Mouse (Mus musculus): ENCODE results near the gene Mcu.

Mcu gene

DNA sequence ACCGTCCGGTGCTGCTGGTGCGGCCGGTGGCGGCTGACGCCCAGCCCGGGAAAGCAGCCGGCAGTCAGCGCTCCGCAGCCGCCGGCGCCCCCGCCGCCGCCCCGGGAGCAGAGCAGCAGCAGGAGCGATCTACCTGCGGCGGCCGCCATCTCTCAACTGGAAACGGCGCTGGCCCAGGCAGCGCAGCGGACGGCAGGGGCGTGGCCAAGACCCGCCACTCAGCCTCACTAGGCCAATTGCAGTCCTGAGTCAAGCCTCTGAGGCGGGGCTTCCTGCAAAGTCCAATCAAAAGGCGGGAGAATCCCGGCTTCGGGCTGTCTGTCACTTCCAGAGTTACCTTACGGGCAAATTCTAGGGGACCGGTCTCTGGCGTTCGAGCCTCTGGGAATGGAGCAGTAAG is at the start of gene Mcu:
TSS of gene Mcu (minus strand) at position 171 of the 400 bp plus-strand sequence.
- DNase-seq (ENCODE audit: low spot score in 2 of 2): peak; percentile 91 to 96

DNA sequence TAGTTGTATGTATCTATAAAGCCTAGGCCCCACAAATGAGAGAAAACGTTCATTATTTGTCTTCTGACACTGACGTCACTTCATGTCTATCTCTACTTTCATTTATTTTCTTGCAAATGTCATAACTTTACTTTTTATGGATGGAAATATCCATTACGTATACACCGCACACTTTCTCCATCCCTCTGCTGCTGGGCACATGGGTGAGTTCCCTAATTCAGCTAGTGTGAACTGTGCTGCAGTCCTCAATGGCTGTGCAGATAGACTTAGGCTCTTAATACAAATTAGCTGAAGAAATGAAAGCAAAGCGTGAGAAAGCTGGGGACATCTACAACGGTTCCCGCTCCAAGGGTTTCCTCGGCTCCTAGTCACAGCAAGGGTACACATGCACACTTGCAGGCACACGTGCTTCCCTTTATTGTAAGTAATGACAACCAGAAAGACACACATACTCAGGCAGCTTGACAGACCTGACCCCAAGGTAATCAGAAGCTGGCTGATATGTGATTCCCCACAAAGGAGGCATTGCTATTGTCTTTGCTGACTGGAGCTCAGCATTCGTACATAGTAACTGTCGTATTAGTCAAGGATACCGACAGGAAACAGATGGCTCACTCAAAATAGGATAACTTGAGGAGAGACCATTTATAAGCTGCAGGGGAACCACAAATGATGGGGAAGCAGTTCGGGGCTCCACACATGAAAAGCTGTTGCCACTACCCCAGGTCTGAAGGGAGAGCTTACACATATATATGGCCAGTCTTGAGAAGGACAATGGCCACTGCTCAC is 49.2 kb upstream of the Mcu start:
- peak; percentile 3 to 16 for DNase-seq (ENCODE audit: low spot score in 2 of 2)

DNA sequence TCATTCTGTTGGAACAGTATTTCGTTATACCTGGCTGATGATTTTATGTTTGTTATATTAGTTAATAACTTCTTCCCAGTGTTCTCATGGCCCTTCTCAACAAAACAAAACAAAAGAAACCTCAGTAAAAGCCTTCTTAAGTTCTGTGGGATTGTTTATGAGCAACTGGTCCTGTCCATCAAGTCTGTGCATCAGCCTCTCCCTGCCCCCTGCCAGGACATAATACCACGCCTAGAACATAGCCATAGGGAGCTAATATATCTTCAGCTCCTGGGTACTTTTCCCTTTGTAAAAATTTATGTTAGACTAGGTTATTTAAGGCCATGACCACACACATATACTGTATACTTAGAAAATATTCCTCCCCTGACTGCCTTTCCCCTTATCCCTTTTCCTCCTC is 48.3 kb upstream of the Mcu start:
- no peak for DNase-seq (ENCODE audit: low spot score in 2 of 2)

DNA sequence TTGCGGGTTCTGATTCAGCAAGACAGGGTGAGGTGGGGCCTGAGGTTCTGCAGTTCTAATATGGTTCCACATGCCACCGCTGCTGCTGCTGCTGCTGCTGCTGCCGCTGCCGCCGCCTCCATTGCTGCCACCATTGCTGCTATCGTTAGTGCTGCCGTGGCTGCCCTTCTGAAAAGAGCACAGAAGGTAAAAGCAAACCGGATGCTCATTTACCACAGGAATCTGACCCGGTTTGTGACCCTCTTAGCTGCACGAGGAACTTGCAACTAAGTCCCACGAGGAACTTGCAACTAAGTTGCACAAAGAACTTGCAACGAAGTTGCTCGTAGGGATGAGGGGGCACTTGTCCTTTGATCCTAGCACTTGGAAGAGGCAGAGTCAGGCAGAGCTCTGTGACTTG is 40.3 kb upstream of the Mcu start:
- no peak for DNase-seq (ENCODE audit: low spot score in 2 of 2)

DNA sequence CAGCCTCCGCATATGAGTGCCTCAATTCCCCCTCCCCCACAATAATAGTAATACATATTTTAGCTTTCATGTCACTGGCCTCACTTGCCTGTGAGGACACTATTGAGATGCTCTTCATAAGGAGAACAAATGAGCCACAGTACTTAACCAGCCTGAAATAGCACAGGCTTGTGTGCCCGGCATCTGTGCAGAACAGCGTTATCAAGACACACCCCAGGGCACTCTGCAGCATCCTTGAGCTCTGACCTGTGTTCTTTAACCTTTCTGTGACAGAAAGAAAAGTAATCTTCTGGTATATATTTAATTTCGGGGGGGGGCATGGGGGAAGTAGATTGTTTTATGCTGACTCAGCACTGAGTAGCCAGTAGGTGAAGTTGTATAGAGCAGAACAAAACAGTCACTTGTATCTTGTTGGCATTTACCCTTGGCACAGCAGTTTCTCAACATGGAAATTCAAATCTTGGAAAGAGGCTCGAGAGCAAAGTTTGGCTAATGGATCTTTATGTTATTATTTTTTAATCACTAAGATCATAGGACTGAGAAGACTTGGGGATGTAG is 30.4 kb upstream of the Mcu start:
- no peak for DNase-seq (ENCODE audit: low spot score in 2 of 2)

DNA sequence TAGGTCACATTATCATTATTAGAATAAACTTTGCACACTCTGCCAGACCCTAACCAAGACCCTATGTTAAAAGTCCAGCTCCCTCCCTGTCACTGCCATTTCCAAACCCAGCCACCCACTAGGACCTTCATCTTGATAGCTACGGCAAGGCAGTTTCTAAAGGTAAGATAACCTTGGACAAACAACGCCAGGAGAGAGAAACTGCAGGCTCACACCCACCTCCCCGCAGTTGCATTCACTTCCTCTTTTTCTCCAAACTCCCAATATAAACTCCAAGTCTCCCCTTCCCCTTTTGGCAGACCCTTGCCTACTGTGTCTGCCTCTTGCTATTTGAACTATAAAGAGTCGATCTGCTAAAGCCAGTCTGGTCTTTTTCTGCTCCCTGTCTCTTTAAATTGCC is 28.7 kb upstream of the Mcu start:
- no peak for DNase-seq (ENCODE audit: low spot score in 2 of 2)

DNA sequence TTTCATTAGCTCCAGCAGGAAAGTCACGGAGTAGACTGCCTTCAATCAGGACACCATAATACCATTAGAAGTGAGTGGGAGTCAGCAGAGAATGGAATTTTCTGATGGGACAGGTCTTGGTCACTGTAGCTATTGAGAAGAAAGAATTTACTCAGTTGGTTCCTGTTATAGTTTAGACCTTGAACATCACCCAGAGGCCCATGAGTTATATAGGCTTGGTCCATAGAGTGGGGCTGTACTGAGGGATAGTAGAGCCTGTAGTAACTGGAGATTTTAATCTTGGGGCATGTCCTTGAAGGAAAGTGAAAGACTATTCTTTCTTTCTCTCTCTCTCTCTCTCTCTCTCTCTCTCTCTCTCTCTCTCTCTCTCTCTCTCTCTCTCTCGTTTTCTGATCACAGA is 28.2 kb upstream of the Mcu start:
- DNase-seq (ENCODE audit: low spot score in 2 of 2): no peak

DNA sequence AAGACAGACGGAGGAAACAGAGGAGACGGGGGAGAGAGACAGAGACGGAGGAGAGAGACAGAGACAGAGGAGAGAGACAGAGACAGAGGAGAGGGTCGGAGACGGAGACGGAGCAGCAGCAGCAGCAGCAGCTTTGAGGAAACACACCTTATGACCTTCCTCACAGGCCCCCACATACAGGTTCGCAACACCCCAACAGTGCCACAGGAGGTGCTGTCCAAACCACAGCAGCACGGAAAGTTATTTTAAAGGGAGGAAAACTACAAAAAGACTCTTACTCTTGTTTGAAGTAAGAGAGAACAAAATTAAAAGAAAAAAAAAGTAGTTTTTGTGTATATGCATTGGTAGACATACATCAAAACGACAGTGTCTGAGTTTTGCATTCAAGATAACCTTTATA is 27.2 kb upstream of the Mcu start:
- DNase-seq (ENCODE audit: low spot score in 2 of 2): no peak

DNA sequence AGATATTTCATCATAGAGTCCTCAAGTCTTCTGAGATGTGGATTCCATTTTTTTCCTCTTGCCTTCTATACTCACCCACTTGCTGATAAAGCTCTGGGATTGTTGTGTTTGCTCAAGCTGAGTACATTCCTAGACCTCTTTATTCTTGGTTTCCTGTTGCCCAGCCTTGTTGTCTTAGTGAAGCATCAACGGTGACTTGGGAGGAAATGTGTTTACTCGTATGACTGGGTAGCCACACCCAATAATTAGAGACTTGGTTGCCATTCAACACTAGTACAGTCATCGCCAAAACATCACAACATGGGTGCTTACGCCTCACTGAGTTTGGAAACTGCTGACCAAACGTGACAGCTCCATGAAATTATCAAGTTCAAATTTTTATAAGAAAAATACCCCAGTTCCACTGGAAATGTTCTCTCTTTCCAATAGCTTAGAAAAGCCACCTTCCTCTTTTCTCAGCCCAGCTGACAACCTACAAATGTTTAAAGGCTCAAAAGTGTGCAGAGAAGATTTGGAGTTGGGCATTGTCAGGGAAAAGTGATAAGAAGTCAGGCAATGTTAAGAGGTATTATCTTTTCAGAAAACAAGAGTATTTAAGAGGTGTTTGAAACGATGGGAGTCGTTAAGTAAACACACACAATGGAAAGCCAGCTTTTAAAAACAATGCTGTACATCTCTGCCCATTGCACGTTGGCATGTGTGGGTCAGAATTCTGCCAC is 26.3 kb upstream of the Mcu start:
- no peak for DNase-seq (ENCODE audit: low spot score in 2 of 2)

DNA sequence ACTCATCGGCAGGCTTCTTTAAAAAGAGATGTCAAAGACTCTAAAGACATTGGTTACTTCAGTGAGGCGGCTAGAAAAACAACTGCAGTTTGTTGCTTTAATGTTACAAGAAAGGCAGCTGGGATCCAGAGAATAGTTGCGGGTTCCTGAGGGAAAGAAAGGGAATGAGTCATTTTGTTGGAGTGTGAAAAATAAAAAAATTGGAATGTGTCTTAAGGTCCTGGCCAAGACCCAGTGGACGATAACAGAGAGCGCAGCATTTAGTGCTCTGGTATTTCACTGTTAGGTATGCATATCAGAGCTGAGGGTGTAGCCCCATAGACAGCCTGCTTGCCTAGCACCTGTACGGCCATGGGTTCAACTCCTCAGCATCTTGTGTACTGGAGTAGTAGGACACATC is 22.1 kb upstream of the Mcu start:
- no peak for DNase-seq (ENCODE audit: low spot score in 2 of 2)

DNA sequence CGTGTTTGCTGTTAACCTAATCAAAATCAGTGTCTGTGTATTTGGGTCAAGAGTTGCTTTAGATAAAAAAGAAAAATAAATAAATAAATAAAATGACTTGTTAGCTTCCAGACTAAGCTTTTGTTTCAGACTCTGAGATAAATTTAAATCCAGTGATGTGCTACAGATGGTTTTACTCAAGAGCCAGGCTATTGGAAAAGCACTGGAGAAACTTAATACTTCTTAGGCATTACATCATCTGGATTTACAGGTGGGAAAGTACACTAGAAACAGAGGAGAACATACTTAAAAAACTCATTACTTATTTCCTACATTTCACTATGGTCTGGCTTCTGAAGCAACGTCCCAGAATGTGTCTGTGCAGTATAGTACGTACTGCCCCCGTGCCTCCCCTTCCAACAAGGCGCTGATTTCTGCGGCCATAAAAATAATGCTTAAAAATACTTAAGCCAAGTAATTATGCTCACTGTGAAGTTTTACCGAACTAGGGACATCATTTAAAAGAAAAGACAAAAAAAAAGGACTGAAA is 21.2 kb upstream of the Mcu start:
- no peak for DNase-seq (ENCODE audit: low spot score in 2 of 2)

DNA sequence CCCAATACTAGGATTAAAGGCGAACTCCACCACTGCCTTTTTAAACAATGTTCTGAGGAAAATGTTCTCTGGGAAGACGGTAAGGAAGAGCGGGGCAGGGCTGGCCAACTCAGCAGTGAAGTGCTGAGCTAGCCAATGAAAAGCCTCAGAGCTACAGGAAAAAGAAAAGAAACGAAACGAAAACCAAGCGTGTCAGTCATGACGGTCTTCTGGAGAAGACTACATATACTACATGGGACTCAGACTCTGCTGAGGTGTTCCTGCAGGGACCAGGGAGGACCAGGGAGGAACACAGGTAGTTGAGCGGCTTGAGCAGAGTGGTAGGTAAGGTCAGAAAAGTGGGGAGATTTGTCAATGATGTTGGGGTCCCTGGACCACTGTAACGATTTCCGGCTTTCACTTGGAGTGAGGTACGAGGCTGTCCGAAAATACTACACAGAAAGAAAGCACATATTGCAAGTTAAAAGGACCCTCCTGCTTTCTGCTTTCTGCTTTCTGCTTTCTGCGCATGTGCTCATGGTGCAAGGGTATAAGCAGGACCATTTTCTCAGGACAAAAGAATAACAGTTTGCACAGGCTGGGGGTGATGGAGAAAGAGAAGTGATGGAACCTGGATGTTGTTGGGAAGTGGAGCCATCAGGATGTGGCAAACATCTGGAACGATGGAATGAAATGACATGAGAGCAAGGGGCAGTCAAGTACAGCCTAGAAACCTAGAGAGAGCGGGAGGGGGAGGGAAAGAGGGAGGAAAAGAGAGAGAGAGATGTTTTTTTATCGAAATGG is 20.4 kb upstream of the Mcu start:
- DNase-seq (ENCODE audit: low spot score in 2 of 2): no peak

DNA sequence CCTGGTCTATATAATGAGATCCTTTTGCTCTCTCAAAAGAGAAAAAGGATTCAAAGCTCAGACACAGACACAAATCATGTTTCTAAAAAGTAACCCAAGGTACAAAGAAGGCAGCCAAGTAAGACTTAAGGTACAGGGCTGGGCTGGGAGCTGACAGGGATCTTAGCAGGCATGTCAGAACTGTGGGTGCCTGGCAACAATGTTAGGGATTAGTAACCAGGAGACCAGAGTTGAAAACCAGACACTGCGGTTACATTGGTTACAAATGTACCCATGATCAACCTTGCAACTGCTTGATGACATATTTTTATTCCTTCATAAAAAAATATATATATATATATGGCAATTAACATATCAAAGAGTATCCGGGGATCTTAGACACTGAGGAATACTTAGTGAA is 19.6 kb upstream of the Mcu start:
- no peak for DNase-seq (ENCODE audit: low spot score in 2 of 2)

DNA sequence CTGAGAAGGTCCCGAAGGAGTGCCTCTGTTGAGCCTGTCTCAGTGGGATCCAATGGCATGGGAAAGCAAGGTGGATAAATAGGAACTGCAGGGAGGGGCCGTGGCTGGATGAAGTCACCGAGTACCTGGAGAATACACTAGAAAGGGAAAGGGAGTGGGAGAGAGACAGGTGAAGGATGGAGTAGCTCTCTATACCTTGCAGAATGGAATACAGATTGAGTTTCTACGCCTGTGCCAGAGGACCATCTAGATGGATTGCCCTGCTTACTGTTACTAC is 13.0 kb upstream of the Mcu start:
- DNase-seq (ENCODE audit: low spot score in 2 of 2): no peak

DNA sequence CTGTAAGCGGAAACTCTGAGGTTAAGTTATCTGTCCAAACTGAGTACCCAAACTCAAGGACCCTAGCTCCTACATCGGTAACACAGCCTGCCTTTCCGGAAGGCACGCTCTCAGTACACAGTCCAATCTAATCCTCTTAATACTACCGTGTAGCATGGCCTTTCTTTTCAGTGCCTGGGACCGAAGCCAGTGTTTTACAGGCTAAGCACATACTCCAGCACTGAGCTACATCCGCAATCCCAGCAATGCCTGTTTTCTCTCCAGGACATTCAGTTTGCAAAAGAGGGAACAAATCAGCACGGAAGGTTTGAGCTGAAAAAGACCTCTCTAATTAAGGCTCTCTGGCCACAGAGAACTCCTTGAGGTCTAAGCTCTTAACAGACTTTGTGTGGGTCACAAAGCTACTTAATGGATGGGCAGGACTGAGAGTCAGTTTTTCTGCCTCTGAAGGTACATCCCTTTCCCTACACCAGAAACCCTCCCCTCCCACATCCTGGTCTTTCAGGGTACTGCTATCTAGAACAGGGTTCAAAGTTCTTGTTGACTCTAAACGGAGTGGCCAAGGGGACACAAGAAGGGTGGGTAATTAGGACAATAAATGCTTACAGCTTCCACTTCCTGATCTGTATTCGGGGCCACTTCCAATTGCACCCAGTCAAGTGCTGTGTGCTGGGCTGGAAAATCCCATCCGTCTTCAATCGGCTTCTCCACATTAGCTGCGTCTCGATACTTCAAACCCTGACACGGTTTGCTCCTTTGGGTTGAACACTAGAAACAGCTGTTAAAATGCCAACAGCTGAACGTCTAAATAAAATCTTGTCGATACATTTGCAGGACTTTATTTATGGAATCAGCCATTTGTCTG is 12.4 kb upstream of the Mcu start:
- DNase-seq (ENCODE audit: low spot score in 2 of 2): peak in 1 of 2 experiments; percentile 23

DNA sequence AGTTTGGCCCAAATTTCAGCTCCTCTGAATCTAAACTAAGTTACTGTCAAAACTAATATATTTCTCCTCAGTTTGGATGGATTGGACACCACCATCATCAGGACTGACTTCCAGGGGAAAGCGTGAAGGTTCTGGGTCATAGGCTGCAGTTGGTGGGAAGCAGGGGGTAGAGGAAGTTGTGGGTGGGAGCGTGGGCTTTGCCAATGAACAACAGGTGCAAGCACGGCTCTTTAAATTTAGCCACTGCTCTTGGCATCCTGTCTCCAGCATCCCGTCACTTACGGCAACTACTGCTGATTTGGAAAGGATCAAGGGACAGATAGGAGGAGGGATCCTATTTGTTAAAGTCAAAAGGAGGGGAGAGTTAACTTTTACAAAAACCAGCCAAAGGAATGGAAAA is 7.0 kb upstream of the Mcu start:
- no peak for DNase-seq (ENCODE audit: low spot score in 2 of 2)

DNA sequence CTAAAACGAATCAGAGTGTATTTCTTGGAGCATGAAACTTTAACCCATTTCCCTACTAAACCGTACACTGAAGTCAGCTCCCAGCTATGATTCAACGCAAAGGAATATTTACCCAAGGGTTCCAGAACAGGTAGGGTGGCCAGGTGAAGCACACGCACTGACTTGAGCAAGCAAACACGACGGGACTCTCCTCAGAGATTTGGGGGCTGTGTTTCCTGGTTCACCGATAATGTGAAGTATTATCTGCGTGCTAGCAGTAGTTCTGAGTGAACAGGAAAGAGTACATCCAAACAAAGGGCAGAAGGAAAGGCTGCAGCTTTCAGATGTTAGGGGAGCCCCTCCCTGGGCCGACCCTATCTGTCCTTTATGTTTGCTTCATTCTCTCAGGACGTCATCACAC is 4.9 kb upstream of the Mcu start:
- no peak for DNase-seq (ENCODE audit: low spot score in 2 of 2)

DNA sequence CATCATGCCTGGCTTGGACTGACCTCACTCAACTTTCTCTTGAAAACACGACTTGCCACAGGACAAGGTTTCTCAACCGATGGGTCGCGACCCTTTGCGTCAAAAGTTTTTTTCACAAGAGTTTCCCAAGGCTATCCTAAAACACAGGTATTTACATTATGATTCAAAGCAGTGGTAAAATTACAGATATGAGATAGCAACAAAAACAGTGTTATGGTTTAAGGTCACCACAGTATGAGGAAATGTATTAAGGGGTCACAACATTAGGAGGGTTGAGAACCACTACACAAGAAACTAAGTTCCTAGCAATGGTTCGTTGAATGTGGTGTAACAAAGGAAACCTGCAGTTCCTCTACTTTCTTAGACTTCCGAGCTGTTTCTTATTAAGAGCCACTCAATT is 1.3 kb upstream of the Mcu start:
- no peak for DNase-seq (ENCODE audit: low spot score in 2 of 2)

DNA sequence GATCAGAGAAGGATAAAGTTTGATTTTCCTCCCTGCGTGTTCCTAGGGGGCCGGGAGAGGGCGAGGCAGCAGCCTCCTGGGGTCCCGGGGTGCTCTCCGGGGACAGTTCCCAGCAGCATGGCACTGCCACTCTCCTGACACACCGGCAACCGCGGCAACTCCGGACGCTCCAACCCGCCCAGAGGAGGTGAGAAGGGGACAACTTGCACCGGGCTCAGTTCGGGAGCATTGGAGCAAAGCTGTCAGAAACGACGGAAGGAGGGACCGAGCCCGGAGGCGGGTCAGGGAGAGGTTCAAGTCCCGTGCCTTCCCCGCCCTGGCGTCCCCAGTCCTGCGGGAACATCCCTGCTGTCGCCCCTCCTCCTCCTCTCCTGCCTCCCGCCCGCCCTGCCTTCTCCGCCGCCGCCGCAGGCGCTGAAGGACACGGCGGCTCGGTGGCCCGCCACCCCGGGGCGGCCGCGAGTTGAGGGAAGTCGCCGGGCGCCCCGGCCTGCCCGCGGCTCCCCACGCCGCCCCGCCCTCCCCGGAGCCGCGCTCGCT is 441 bp downstream of the Mcu start, which contains the start of gene Gm10322:
TSS of gene Gm10322 (plus strand) at position 83 of the 540 bp plus-strand sequence.
- DNase-seq (ENCODE audit: low spot score in 2 of 2): peak; percentile 52 to 59

DNA sequence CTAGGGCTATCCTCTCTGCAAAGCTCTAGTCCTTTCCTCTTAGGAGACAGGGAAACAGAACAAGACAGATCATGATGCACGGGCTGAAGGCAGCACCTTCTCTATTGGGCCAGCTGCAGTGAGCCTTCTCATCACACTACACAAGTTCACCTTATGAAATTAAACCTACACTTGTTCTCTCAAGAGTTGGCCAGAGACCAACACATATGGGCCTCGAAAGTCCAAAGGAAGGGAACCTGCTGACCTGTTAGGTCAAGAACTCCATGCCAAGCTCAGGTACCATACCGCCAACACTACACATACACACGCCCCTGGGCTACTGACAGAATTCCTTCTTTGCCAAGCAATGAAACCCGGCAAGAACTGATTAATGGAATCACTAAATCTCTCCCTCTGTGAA is 1.1 kb downstream of the Mcu start:
- peak in 1 of 2 experiments; percentile 27 for DNase-seq (ENCODE audit: low spot score in 2 of 2)

DNA sequence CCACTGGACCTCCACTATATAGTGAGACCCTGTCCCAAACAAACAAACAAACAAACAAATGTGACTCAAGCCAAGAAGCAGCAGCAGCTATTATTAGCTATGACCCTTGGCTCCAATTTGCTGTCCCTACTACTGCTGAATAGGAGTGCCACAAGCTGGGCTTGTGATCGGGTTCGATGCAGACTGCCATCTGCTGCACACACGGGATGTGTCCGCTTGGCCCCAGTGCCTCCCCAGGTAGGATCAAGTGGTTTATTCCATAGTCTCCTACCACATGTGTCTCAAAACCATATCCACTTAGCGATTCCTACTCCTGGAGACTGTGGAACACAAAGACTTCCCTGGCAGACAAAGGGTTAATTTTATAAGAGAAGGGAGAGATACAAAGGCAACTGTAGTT is 2.4 kb downstream of the Mcu start:
- no peak for DNase-seq (ENCODE audit: low spot score in 2 of 2)

Data from frontal cortex, postnatal 36 days (tissue).